Mouse (Mus musculus) cerebellum, adult 2 months (tissue): ENCODE data around the gene Eloa.

ENCODE experiments used
- CTCF ChIP-seq: fragments of 200-500 bp; IDR thresholded peaks from 2 replicates; pipeline ENCODE4 v1.5.1; 2011; ENCODE audit warnings: low read depth, mild to moderate bottlenecking, control low read depth, low read length, moderate library complexity, borderline replicate concordance; ENCODE audit not compliant: insufficient read depth
- POLR2A ChIP-seq: fragments of 200-500 bp; IDR thresholded peaks from 2 replicates; pipeline ENCODE4 v1.6.1; 2011; ENCODE audit warnings: low read length, control low read depth, borderline replicate concordance; ENCODE audit not compliant: insufficient read depth

GRCm38 (mm10) chr4:136047626-136048025, 26.1 kb upstream of the Eloa start:
- no peak for TF ChIP-seq CTCF
- TF ChIP-seq POLR2A, result no peak
